Mouse (Mus musculus): ENCODE results near the gene 2900092C05Rik. TPM values are rescaled to one million over a fixed set of nuclear protein-coding genes. Genes with fewer than 3 reads are reported as not detected.

Gene 2900092C05Rik
- polyA plus RNA-seq (2015; fragmentation: Illumina TruSeq; extraction: RNeasy Lipid Tissue Mini Kit (QIAGEN cat#74804); ENCODE audit: insufficient read depth, low read depth, low replicate concordance) = not detected

DNA sequence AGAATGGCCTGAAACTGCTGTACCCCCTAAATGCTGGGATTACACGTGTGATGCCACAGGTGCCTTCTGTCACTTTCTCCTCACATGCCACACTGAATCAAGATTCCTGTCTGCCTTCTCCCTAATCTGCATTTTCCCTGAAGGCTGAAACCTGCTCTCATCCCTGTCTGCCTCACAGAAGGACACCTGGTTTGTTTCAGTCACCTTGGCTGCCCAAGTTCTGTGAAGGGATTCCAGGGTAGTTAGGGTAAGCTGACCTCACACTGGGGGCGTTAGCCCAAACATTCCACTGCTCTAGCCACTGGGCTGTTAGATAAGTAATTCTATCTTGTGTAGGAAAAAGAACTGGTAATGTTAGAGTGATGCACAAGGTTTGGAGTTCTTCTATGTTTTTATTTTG lies at the start of gene 2900092C05Rik:
Gene 2900092C05Rik (plus strand): TSS at position 301 of the 400 bp plus-strand sequence.

DNA sequence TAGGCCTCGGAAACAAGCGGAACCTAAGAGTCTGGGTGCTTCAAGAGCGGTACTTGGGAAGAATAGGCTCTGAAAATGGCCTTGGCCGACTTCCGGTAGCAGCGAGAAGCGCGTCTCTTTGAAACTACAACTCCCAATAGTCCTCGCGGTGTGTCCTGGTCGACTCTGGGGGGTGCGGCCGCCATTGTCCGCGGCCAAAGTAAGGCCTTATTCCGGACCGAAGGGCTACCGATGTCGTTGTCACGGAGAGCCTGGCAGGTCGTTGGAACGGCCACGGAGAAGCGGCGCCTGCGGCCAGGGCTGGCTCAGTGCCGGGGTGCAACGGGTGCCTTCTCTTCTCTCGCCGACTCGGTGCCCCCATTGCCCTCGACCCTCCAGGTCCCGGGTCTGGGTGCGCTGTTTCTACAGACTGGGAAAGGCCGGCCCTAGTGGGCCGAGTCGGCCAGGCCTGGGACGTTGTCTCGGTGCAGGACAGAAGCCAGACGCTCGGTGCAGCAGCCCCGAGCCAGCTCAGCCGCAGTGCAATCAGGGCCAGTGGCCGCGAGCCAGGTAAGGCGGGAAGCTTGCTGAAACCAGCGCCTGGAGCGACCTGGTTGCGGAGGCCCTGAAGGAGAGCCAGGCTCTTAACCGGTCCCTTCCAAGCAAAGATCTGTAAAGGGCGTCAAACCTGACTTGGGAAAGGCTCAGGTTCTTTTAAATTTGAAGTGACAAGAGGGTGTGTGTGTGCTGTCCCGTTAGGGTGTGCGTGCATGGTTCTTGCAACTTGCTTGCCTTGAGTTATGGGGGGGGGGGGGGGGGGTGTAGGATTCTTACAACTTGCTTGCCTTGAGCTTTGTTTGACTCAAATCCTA lies 33.9 kb upstream of the 2900092C05Rik start, which contains the start of gene Zfp606:
Gene Zfp606 (plus strand): TSS at position 136 of the 851 bp plus-strand sequence.

Other genes starting within 250 kb of the 2900092C05Rik start
- not detected for gene Vmn1r81, start 244.2 kb upstream of the 2900092C05Rik start, polyA plus RNA-seq (2015; fragmentation: Illumina TruSeq; extraction: RNeasy Lipid Tissue Mini Kit (QIAGEN cat#74804); ENCODE audit: insufficient read depth, low read depth, low replicate concordance)
- not detected for gene Vmn1r82, start 212.1 kb upstream of the 2900092C05Rik start, polyA plus RNA-seq (2015; fragmentation: Illumina TruSeq; extraction: RNeasy Lipid Tissue Mini Kit (QIAGEN cat#74804); ENCODE audit: insufficient read depth, low read depth, low replicate concordance)
- gene Vmn1r83, start 183.0 kb upstream of the 2900092C05Rik start, polyA plus RNA-seq (2015; fragmentation: Illumina TruSeq; extraction: RNeasy Lipid Tissue Mini Kit (QIAGEN cat#74804); ENCODE audit: insufficient read depth, low read depth, low replicate concordance) = not detected
- gene Vmn1r84, start 143.2 kb upstream of the 2900092C05Rik start, polyA plus RNA-seq (2015; fragmentation: Illumina TruSeq; extraction: RNeasy Lipid Tissue Mini Kit (QIAGEN cat#74804); ENCODE audit: insufficient read depth, low read depth, low replicate concordance) = not detected
- gene Zfp551, start 89.8 kb upstream of the 2900092C05Rik start, polyA plus RNA-seq (2015; fragmentation: Illumina TruSeq; extraction: RNeasy Lipid Tissue Mini Kit (QIAGEN cat#74804); ENCODE audit: insufficient read depth, low read depth, low replicate concordance) = 1.8 TPM
- gene Zfp606, start 34.2 kb upstream of the 2900092C05Rik start, polyA plus RNA-seq (2015; fragmentation: Illumina TruSeq; extraction: RNeasy Lipid Tissue Mini Kit (QIAGEN cat#74804); ENCODE audit: insufficient read depth, low read depth, low replicate concordance) = 1.8 TPM
- not detected for gene Vmn2r53, start 96.3 kb downstream of the 2900092C05Rik start, polyA plus RNA-seq (2015; fragmentation: Illumina TruSeq; extraction: RNeasy Lipid Tissue Mini Kit (QIAGEN cat#74804); ENCODE audit: insufficient read depth, low read depth, low replicate concordance)
- gene Vmn2r54, start 127.8 kb downstream of the 2900092C05Rik start, polyA plus RNA-seq (2015; fragmentation: Illumina TruSeq; extraction: RNeasy Lipid Tissue Mini Kit (QIAGEN cat#74804); ENCODE audit: insufficient read depth, low read depth, low replicate concordance) = not detected
- not detected for gene Vmn2r55, start 172.5 kb downstream of the 2900092C05Rik start, polyA plus RNA-seq (2015; fragmentation: Illumina TruSeq; extraction: RNeasy Lipid Tissue Mini Kit (QIAGEN cat#74804); ENCODE audit: insufficient read depth, low read depth, low replicate concordance)
- not detected for gene Vmn2r56, start 222.5 kb downstream of the 2900092C05Rik start, polyA plus RNA-seq (2015; fragmentation: Illumina TruSeq; extraction: RNeasy Lipid Tissue Mini Kit (QIAGEN cat#74804); ENCODE audit: insufficient read depth, low read depth, low replicate concordance)